Mouse (Mus musculus) ovary, postnatal 14 days (tissue): ENCODE measurements around the gene Ccnt1.

Experiments
- DNase-seq: peaks from one replicate; pipeline ENCODE4 v3.0.0; 2022; ENCODE audit warnings: low spot score

Ccnt1 gene

DNA sequence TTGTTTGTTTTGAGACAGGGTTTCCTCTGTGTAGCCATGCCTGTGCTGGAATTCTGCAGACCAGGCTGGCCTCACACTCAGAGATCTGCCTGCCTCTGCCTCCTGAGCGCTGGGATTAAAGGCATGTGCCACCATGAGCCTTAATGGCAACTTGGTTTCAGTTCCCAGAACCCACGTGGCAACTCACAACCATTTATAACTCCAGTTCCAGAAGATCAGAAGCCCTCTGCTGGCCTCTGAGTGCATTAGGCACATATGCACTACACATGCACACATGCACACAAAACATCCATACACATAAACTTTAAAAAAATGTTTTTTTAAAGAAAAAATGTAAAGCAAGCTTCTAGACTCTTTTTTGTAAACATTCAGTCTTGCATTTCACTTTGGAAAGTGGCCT is 61.3 kb downstream of the Ccnt1 start:
- DNase-seq, result no peak

DNA sequence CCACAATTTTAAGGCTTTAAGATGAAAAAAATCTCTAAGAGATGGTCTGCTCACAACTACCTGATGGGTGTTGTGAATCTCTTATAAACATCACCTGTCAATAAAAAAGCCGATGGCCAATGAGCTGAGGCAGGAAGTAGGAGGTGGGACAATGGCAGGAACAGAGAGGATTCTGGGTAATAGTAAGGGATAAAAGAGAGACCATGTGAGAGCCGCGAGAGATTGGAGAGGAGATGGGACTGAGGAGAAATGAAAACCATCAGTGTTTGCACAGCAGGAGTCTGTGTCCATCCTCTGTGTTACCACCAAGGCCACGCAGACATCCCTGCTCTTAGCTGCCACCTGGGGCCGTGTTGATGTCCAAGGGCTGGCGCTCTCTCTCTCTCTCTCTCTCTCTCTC is 63.4 kb downstream of the Ccnt1 start:
- DNase-seq, result no peak

DNA sequence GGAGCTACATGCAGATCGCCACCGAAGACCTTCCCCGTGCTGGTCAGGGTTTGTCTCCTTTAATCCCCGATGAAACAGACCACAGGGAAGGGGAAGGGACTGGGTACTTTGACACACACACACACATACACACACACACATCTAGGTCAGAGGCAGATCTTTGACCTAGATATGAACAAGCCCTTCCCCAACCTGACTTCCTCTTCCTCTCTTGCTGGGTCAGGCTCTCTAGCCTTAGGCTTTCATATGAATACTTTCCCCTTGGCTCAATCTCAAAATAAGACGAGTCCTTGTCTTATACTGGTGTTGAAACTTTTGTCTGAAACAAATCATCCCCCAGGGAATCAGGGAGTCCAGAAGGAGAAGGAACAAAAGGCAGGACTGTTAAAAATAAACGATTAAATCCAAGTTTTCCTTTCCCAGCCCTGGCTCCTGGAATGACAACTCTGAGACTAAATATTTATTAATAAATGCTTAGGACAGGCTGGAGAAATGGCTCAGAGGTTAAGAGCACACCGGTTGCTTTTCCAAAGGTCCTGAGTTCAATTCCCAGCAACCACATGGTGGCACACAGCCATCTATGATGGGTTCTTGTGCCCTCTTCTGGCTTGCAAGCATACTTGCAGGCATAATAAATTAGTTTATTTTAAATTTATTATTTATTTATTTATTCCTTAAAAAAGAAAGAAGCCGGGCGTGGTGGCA is 64.3 kb downstream of the Ccnt1 start:
- DNase-seq, result no peak

DNA sequence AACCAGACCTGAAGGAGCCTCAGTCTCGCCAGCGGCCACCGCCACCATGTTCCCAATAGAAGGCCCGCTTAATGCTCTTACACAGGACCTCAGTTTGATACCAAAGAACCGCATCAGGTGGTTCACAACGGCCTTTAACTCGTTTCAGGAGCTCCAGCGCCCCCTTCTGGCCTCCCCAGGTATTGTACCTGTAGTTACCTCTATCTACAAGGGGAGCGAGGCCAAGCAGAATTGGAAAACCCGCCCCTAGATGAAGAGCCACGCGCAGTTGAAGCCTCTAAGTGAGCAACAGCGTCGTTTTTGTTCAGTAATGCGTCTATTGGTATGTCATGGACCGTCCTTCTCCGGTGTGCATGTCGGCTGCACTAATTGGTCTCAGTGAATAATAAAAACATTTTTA is 66.2 kb downstream of the Ccnt1 start:
- DNase-seq, result peak; percentile 61

DNA sequence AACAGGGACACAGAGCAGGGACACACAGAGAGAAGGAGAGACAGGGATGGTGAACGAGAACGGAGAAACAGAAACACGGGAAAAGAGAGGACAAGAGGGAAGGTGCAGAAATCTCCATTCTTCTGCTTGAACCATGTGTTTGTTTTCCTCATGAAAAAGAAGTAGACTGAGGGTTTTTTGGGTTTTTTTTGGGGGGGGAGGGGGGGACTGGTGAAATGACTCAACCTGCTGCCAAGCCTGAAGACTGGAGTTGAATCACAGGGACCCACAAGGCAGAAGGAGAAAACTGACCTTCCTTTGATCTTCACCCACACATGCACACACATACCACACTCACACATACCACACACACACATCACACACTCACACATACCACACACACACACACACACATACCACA is 67.4 kb downstream of the Ccnt1 start:
- DNase-seq, result no peak

DNA sequence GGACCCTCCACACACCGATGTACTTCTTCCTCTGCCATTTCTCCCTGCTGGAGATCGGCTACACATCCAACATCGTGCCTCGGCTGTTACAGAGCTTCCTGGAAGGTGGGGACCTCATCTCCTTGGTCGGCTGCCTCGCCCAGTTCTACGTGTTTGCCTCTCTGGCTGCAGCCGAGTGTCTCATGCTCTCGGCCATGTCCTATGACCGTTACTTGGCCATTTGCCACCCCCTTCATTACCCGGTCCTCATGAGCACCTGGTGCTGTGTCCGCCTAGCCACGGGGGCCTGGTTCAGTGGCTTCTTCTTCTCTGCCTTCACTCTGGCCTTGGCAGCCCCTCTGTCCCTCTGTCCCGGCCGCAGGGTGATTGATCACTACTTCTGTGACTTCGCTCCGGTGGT is 73.1 kb downstream of the Ccnt1 start:
- no peak for DNase-seq

DNA sequence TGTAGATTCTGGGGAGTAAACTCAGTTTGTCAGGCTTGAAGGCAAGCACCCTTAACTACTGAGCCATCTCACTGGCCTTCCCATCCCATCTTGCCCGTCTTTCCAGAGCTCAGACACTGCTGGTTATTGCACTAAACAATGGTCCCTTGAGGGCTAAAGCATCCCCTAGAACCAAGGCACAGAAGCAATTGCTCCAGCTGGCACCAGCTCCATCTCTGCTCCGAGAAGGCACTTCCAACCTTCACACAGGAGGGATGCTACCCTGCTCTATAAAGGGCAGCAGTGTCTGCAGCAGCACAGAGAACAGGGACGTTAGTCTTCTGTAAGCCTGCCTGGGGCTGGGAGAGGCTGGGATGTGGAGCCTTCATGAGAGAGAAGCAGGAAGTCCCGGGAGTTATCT is 78.6 kb downstream of the Ccnt1 start, which contains the start of gene Olfr279:
Gene Olfr279 (plus strand): TSS at position 301 of the 400 bp plus-strand sequence.
- no peak for DNase-seq

DNA sequence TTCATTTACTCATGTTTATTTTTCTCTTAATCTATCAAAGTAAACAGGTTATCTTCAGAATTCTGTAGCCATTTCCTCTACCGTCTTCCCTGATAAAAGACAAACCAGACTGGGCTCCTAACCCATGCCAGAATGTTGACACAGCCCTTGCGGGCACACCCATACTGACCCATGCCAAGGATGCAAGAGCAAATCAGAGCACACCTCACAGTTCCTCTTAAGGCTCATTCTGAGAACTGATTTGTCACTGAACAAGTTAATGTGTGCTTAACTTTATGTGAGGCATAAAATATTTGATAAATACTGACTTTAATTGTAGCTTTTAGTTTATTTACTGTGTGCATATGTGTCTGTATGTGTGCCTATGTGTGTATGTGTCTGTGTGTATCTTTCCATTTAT is 79.4 kb downstream of the Ccnt1 start:
- DNase-seq, result no peak
